Mouse (Mus musculus) testis, postnatal 10 days (tissue): Measurements from ENCODE around the gene Trim31.

Experiments used
- DNase-seq: peaks from one replicate; pipeline ENCODE4 v3.0.0; 2021; ENCODE audit warnings: low spot score

The Trim31 gene

GRCm38 (mm10) chr17:36944121-36944775 is 46.3 kb downstream of the Trim31 start:
- DNase-seq, result no peak

DNA sequence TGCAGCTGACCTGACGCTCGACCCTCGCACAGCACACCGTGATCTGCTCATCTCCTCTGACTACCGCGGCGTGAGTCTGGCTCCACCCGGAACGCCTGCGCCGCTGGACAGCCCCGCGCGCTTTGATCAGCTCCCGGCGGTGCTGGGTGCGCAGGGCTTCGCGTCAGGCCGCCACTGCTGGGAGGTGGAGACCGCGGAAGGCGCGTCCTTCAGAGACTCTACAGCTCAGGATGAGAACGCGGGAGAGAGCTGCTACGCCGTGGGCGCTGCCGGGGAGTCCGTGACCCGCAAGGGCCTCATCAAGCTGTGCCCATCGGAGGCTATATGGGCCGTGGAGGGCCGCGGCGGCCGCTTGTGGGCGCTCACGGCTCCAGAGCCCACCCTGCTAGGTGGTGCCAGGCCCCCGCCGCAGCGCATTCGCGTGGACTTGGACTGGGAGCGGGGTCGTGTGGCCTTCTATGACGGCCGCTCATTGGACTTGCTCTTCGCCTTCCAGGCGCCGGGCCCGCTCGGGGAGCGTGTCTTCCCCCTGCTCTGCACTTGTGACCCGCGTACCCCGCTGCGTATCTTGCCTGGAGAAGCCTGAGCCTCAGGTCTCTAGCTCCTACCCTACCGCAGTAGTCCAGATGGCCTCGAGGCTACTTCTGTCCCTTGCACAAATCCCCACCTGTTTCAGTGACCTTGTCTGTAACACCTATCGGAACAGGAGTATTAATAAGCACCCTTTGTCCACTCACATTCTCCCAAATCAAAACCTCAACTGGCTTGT is 49.3 kb downstream of the Trim31 start:
- DNase-seq, result peak; percentile 66

GRCm38 (mm10) chr17:36948286-36948685 is 50.4 kb downstream of the Trim31 start:
- no peak for DNase-seq

DNA sequence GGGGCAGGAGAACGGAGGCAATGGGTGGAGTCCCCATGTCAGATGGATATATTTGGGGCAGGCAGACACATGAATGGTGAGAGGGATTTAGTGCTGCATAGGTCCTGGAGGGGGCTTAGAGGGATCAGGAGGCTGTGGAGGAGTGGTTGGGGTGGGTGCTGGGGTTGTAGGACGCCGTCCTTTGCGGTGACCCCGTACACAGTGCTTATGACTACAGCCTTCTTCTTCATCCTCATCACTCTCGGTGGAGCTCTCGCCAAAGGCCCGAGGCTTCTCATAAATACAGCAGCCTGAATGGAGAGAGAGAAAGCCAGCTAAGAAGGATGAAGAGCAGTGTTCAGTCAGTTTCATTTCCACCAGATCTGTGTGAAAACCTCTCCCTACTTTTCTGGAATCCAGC is 51.3 kb downstream of the Trim31 start:
- no peak for DNase-seq

DNA sequence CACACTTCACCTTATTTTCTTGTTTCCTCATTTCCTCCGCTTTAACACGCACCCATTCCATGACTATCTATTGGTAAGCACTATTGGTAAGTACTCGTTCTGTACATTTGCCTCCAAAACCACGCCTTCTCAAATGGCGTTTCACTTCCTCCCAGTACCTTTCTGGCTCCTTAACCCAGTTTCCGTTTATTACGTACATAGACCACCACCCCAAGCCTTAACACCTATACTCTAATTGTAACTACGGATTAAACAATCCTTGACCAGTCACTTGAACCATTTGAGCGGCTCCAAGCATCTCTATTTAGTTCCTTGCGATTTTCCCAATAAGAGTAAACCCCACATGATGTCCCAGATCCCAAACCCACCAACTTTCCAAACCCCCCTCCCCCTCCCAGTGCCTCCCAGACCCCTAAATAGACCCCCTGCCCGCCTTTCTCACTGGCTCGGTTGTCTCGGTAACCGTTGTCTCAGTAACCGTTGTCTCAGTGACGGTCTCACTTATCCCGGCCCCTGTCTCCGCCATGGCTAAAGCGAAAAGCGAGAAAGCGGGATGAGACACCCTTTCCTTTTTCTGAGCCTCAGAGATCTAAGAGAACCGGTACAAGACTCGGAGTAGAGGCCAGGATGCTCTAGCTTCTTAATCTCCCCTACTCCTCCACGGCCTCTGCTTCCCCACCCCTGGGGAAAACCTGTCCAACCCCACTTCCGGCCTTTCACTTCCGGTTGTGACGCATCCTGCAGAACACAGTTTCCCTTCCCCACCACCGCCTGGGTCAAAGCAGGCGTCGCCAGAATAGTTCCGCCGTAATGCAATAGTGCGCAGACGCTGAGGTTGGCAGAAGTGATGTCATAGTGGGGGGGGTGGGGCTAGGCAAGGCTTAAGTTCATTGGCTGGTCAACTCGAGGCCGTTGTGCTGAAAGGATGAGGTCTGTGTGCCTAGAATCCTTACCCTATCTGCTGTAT is 53.3 kb downstream of the Trim31 start, which contains the start of gene Ppp1r11:
Gene Ppp1r11 (minus strand): TSS at position 761 of the 967 bp plus-strand sequence.
- DNase-seq, result peak; percentile 93

DNA sequence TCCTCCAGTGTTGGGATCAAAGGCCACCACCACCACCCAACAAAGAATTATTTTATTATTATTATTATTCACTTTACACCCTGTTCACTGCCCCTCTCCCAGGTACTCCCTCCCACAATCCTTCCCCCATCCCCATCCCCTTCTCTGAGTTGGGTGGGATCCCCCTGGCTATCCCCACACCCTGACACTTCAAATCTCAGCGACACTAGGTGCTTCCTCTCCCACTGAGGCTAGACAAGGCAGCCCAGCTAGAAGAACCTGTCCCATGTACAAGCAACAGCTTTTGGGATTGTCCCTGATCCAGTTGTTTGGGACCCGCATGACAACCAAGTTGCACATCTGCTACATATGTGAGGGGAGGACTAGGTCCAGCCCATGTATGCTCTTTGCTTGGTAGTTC is 54.7 kb downstream of the Trim31 start:
- no peak for DNase-seq

DNA sequence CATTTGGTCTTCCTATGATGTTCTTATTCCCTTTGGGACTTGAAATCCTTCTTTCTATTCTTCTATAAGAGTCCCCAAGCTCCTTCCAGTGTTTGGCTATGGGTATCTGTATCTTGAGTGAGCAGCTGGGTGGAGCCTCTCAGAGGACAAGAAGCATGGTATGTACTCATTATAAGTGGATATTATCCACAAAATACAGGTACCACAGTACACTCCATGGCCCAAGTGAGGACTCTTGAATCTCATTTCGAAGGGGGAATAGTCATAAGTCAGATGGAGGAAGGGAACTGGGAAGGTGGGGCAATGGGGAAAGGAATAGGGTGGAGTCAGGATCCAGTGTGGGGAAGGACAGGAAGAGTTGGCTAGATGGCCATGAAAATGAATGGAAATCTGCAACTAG is 55.1 kb downstream of the Trim31 start:
- DNase-seq, result no peak

DNA sequence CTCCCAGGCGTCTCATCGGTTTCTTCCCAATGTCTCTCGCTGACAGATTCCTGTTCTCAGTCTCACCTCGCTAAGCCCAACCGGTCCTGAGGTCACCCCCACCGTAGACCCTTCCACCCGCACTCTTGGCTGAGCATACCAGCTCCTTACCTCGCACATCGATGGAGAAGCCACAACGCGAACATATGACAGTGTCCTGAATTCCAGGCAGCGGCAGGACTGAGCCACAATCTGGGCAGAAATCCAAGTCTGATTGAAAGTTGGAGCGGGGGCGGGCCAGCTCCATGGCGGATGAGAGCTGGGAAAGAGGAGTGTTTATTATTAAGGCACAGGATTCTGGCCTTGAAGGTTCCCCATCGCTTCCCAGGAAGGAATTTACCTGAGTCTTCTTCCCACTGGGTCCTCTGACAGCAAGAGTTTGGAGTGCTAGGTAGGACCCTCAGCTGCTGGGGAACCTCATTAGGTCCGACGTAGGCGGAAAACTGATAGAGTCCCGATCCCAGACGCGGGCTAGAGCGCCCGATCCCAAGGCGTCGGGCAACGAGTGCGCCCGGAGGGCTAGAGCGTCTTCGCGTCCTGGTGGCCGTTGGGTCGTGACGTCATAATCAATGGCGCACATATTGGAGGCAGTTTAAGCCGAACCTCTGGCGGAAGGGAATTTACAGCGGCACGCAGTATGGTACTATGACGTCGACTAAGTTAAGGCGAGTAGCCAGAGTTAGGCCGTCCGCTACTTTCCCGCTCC is 60.3 kb downstream of the Trim31 start, which contains the start of the genes Znrd1 and Znrd1as:
Gene Znrd1 (minus strand): TSS at position 561 of the 745 bp plus-strand sequence.
Gene Znrd1as (plus strand): TSS at position 594 of the 745 bp plus-strand sequence.
- peak; percentile 90 for DNase-seq

DNA sequence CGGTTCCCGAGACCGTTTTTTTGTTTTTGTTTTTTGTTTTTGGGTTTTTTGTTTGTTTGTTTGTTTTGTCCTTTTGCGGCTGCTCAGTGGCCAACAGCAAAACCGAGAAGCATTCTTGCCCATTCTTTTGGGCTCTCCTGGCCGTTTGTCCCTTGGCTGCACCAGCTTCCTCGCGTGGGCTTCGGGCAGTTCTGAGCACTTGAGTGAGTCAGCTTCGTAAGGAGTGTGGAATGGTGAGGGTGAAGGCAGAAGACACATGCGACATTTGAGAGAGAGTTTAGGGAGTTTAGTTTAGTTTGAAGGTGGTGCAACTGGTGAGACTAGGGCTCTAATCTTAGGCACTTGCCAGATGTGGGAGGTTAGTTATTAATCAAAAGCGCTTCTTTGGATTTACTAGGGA is 61.0 kb downstream of the Trim31 start:
- DNase-seq, result no peak
